ENCODE assay signal across 26 mouse cellular contexts in the genomic region with DNA sequence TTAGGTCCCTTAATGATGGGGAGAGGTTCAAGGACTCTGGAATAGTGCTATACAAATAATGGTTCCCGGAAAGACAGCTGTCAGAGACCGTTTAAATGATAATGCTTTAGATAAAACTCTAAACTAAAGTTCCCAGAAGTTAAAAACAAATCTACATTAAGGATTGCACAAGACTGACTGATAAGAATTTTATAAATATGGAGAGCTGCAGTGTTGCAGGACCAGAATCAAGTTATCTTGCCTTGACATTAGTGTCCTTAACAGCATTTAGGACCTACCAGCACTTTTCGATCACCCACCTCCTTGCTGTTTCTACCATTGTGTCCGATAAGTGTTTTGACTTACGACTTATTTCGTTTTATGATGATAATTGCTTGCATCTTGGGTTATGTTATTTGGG. TPM values are rescaled to one million over a fixed set of nuclear protein-coding genes. Genes with fewer than 3 reads are reported as not detected.
DNase-seq lines count a peak whose midpoint lies in the region; ATAC-seq lines count a peak whose summit lies in the region.
"Had no signal": no experiment of that assay in that cellular context is flagged by ENCODE, and none has a peak within 500 bp of the region (broad histone marks: within the 10 kb centered on the region; RNA-seq: fewer than 3 reads in every experiment).

No protein-coding gene starts in this region.

- peak; percentile 40; the same call in 1 of the 2 replicates for ATAC-seq in liver, embryonic 15.5 days (ENCODE audit: insufficient read depth)
- ATAC-seq in megakaryocyte progenitor cell, adult 5-6 weeks (replicated peaks; ENCODE audit: poor library complexity): peak; percentile 75
- ATAC-seq: CD4-positive, CD25-positive, alpha-beta regulatory T cell, adult 4 months; forebrain, embryonic 15.5 days; hindbrain, postnatal 0 days; Patski had no signal

- H3K27me3 ChIP-seq in liver, embryonic 15.5 days: no peaks in the 10 kb centered on the region
- H3K27me3 ChIP-seq in embryonic facial prominence, embryonic 10.5 days (replicated peaks; ENCODE audit: low read depth, poor library complexity, severe bottlenecking): no peaks in the 10 kb centered on the region
- H3K27me3 ChIP-seq: embryonic facial prominence, embryonic 13.5 days; forebrain, embryonic 12.5 days; forebrain, embryonic 15.5 days; heart, embryonic 13.5 days; Patski had no signal

- no peaks in the 10 kb centered on the region for H3K36me3 ChIP-seq in liver, embryonic 15.5 days (replicated peaks)
- H3K36me3 ChIP-seq in embryonic facial prominence, embryonic 10.5 days (replicated peaks): no peaks in the 10 kb centered on the region
- H3K36me3 ChIP-seq: embryonic facial prominence, embryonic 13.5 days; forebrain, embryonic 12.5 days; forebrain, embryonic 15.5 days; heart, embryonic 10.5 days; heart, embryonic 13.5 days had no signal

- 40% methylated on average over 6 of the region's 6 CpGs for WGBS in liver, embryonic 15.5 days (ENCODE audit: insufficient replicate concordance)
- 93% methylated on average over 6 of the region's 6 CpGs for WGBS in embryonic facial prominence, embryonic 10.5 days

- DNase-seq in liver: no peak
- peak; percentile 34 for DNase-seq in c-Kit-positive CD71-positive TER-119-negative erythroid progenitor cells, embryonic 14.5 days (ENCODE audit: low read depth)
- no peak for DNase-seq in embryonic facial prominence, embryonic 10.5 days (ENCODE audit: low spot score)
- DNase-seq in right cerebral cortex, postnatal 36 days (ENCODE audit: low spot score in 2 of 2): no peak
- DNase-seq: adrenal gland, postnatal 10 days; adrenal gland, postnatal 36 days; cerebellum, adult 11 months; cerebellum, adult 2 months; cerebellum, adult 9-11 months; cerebellum, postnatal 25 days; gastrocnemius, postnatal 25 days; heart, adult 2 months; heart, postnatal 14 days; heart, postnatal 4 days had no signal

- no peak overlapping the region for H3K27ac ChIP-seq in liver, embryonic 15.5 days (replicated peaks)
- H3K27ac ChIP-seq in embryonic facial prominence, embryonic 10.5 days (replicated peaks): no peak overlapping the region
- H3K27ac ChIP-seq: embryonic facial prominence, embryonic 13.5 days; forebrain, embryonic 12.5 days; forebrain, embryonic 15.5 days; heart, adult 2 months; heart, embryonic 10.5 days; heart, embryonic 13.5 days; hindbrain, embryonic 14.5 days; hindbrain, postnatal 0 days had no signal

- H3K4me2 ChIP-seq in liver, embryonic 15.5 days: no peak overlapping the region
- H3K4me2 ChIP-seq: embryonic facial prominence, embryonic 13.5 days; forebrain, embryonic 12.5 days; forebrain, embryonic 15.5 days; heart, embryonic 13.5 days; hindbrain, embryonic 14.5 days had no signal

- H3K4me1 ChIP-seq in liver, embryonic 15.5 days (replicated peaks): no peaks in the 10 kb centered on the region
- H3K4me1 ChIP-seq in embryonic facial prominence, embryonic 10.5 days: peaks cover 4% of the 10 kb centered on the region; the same call in 1 of the 2 replicates
- H3K4me1 ChIP-seq: forebrain, embryonic 12.5 days; forebrain, embryonic 15.5 days; heart, embryonic 13.5 days had no signal

- H3K9ac ChIP-seq in liver, embryonic 15.5 days: no peak overlapping the region
- H3K9ac ChIP-seq: embryonic facial prominence, embryonic 13.5 days; forebrain, embryonic 12.5 days; forebrain, embryonic 15.5 days; heart, embryonic 13.5 days; hindbrain, embryonic 14.5 days had no signal

- H3K4me3 ChIP-seq in liver, embryonic 15.5 days (replicated peaks): no peak overlapping the region
- no peak overlapping the region for H3K4me3 ChIP-seq in embryonic facial prominence, embryonic 10.5 days
- H3K4me3 ChIP-seq: embryonic facial prominence, embryonic 13.5 days; erythroblast, embryonic 14.5 days; forebrain, embryonic 12.5 days; forebrain, embryonic 15.5 days; heart, adult 2 months; heart, embryonic 10.5 days; heart, embryonic 13.5 days had no signal

- no peaks in the 10 kb centered on the region for H3K9me3 ChIP-seq in liver, embryonic 15.5 days (replicated peaks)
- 0 out of 2 replicates have a peak, but pooled peaks cover 2% of the 10 kb centered on the region for H3K9me3 ChIP-seq in embryonic facial prominence, embryonic 10.5 days
- H3K9me3 ChIP-seq: embryonic facial prominence, embryonic 13.5 days; forebrain, embryonic 12.5 days; forebrain, embryonic 15.5 days; heart, embryonic 10.5 days had no signal

RNA-seq across cellular contexts. Expression of gene Mgst2, which starts 21.9 kb away (rescaled TPM):
- polyA plus RNA-seq in liver, embryonic 15.5 days (2015; fragmentation: Nextera tagmentation; extraction: Ambion mirVana): 20.8 and 24.4 TPM in 2 replicates
- total RNA-seq in megakaryocyte progenitor cell, adult 5-6 weeks (2015): 132 and 146 TPM in 2 replicates
- 44.7 and 52.2 TPM in 2 replicates for total RNA-seq in megakaryocyte progenitor cell, adult 5-6 weeks (2017)
- polyA plus RNA-seq in embryonic facial prominence, embryonic 10.5 days (2016; fragmentation: Nextera tagmentation; extraction: Ambion mirVana): 0.61 and 0.74 TPM in 2 replicates
- total RNA-seq: hindbrain, postnatal 0 days had no signal
- polyA plus RNA-seq: erythroblast, embryonic 14.5 days; forebrain, embryonic 12.5 days had no signal

Comparison
In these comparisons a context has a peak if more than half of its experiments do, and no peak if none do; other contexts are left out.
1. RNA of gene Mgst2, which starts 21.9 kb away (polyA plus RNA-seq): 20.8 to 24.4 TPM in liver, embryonic 15.5 days; 0.61 to 0.74 TPM in embryonic facial prominence, embryonic 10.5 days; every median in the first group is over 10 times any median in the second.